Comparison of ENCODE assay signal across 9 mouse cellular contexts in the genomic region with DNA sequence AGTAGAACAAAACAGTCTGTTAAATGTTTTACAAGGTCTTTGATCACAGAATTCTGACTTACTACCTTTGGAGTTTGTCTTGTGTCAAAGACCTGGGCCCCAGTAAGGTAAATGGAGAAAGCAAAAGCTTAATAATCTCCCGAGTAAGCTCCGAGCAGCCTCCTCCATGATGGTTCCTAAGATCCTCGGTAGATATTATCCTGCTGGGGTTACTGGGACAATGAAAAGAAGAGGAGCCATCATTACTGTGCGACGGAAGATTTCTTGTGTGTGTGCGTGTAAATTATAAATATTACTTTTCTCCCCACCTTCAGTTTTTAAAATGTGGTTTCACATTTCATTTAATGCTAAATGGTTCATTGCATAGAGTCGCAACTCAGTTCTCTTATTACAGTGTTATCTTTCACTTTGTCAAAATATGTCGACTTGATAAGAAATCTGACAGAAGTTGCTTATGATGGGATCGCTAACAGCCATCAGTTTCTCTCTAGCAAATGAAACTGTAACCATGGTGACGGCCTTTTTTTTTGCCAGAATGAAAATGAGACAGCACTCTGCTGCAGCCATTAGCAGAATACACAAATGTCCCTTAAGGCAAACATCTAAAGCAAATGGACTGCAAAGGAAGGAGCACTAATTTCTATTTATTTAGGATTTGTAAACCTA.
DNase-seq lines count a peak whose midpoint lies in the region; ATAC-seq and TF ChIP-seq lines count a peak whose summit lies in the region.
"Had no signal": no experiment of that assay in that cellular context is flagged by ENCODE, and none has a peak within 500 bp of the region (broad histone marks: within the 10 kb centered on the region; RNA-seq: fewer than 3 reads in every experiment).

No protein-coding gene starts in this region.

- no peak for TF ChIP-seq CTCF in liver, postnatal 0 days (IDR thresholded peaks at IDR 0.05; ENCODE audit: low read depth)

- H3K9ac ChIP-seq in liver, postnatal 0 days (replicated peaks), result no peak overlapping the region
- H3K9ac ChIP-seq in liver, embryonic 12.5 days, result no peak overlapping the region
- no peak overlapping the region for H3K9ac ChIP-seq in hindbrain, embryonic 13.5 days
- H3K9ac ChIP-seq in neural tube, embryonic 12.5 days, result no peak overlapping the region

- H3K27me3 ChIP-seq in liver, postnatal 0 days (ENCODE audit: insufficient read depth, low read length), result no peaks in the 10 kb centered on the region
- no peaks in the 10 kb centered on the region for H3K27me3 ChIP-seq in liver, embryonic 12.5 days (replicated peaks)
- no peaks in the 10 kb centered on the region for H3K27me3 ChIP-seq in hindbrain, embryonic 13.5 days
- H3K27me3 ChIP-seq in neural tube, embryonic 12.5 days (replicated peaks), result no peaks in the 10 kb centered on the region

- no peak overlapping the region for H3K4me3 ChIP-seq in liver, postnatal 0 days (ENCODE audit: low read depth, low read length)
- no peak overlapping the region for H3K4me3 ChIP-seq in liver, embryonic 12.5 days
- no peak overlapping the region for H3K4me3 ChIP-seq in hindbrain, embryonic 13.5 days
- no peak overlapping the region for H3K4me3 ChIP-seq in neural tube, embryonic 12.5 days

- DNase-seq in liver, postnatal 0 days, result no peak
- DNase-seq in embryo, embryonic 10 days (ENCODE audit: low spot score), result peak; percentile 17
- no peak for DNase-seq in thymus, adult 18-20 months
- DNase-seq in kidney, postnatal 10 days, result no peak
- no peak for DNase-seq in adrenal gland, adult 2 months
- DNase-seq: kidney, postnatal 14 days had no signal

- 0 out of 2 replicates have a peak, but pooled peaks have one; percentile 15 for ATAC-seq in liver, postnatal 0 days
- ATAC-seq in liver, embryonic 12.5 days, result no peak
- peak; percentile 68 for ATAC-seq in hindbrain, embryonic 13.5 days (ENCODE audit: low FRiP score)
- peak; percentile 69 for ATAC-seq in neural tube, embryonic 12.5 days (ENCODE audit: low FRiP score, low read depth)

- no peak overlapping the region for H3K4me2 ChIP-seq in liver, postnatal 0 days (ENCODE audit: low read depth, low read length)
- no peak overlapping the region for H3K4me2 ChIP-seq in liver, embryonic 12.5 days
- H3K4me2 ChIP-seq in hindbrain, embryonic 13.5 days, result peak overlapping the region; percentile 5
- no peak overlapping the region for H3K4me2 ChIP-seq in neural tube, embryonic 12.5 days (replicated peaks)

- no peaks in the 10 kb centered on the region for H3K9me3 ChIP-seq in liver, postnatal 0 days (ENCODE audit: low read length)
- no peaks in the 10 kb centered on the region for H3K9me3 ChIP-seq in liver, embryonic 12.5 days (replicated peaks)
- H3K9me3 ChIP-seq in hindbrain, embryonic 13.5 days, result no peaks in the 10 kb centered on the region
- no peaks in the 10 kb centered on the region for H3K9me3 ChIP-seq in neural tube, embryonic 12.5 days

- H3K27ac ChIP-seq in liver, postnatal 0 days (ENCODE audit: low read depth), result no peak overlapping the region
- no peak overlapping the region for H3K27ac ChIP-seq in liver, embryonic 12.5 days
- peak overlapping the region; percentile 83 for H3K27ac ChIP-seq in hindbrain, embryonic 13.5 days
- H3K27ac ChIP-seq in neural tube, embryonic 12.5 days, result 0 out of 2 replicates have a peak overlapping the region, but pooled peaks have one; percentile 13

- no peak for TF ChIP-seq EP300 in liver, postnatal 0 days (IDR thresholded peaks at IDR 0.05; ENCODE audit: low read depth)

- H3K4me1 ChIP-seq in liver, postnatal 0 days (ENCODE audit: insufficient read depth), result no peaks in the 10 kb centered on the region
- no peaks in the 10 kb centered on the region for H3K4me1 ChIP-seq in liver, embryonic 12.5 days
- H3K4me1 ChIP-seq in hindbrain, embryonic 13.5 days (replicated peaks), result peaks cover 16% of the 10 kb centered on the region
- no peaks in the 10 kb centered on the region for H3K4me1 ChIP-seq in neural tube, embryonic 12.5 days

- WGBS in liver, postnatal 0 days (ENCODE audit: insufficient replicate concordance), result 68% methylated on average over 10 of the region's 10 CpGs
- WGBS in liver, embryonic 12.5 days (ENCODE audit: insufficient replicate concordance), result 71% methylated on average over 10 of the region's 10 CpGs
- WGBS in hindbrain, embryonic 13.5 days, result 52% methylated on average over 10 of the region's 10 CpGs
- 62% methylated on average over 10 of the region's 10 CpGs for WGBS in neural tube, embryonic 12.5 days

- H3K36me3 ChIP-seq in liver, postnatal 0 days (replicated peaks; ENCODE audit: insufficient read depth, low read length), result no peaks in the 10 kb centered on the region
- no peaks in the 10 kb centered on the region for H3K36me3 ChIP-seq in liver, embryonic 12.5 days
- H3K36me3 ChIP-seq in hindbrain, embryonic 13.5 days, result no peaks in the 10 kb centered on the region
- H3K36me3 ChIP-seq in neural tube, embryonic 12.5 days, result no peaks in the 10 kb centered on the region

Comparison
In these comparisons a context has a peak if more than half of its experiments do, and no peak if none do; other contexts are left out.
1. H3K27ac ChIP-seq: peak in hindbrain, embryonic 13.5 days (single experiment) and neural tube, embryonic 12.5 days (single experiment); none in liver, postnatal 0 days (single experiment) and liver, embryonic 12.5 days (single experiment).